Mouse (Mus musculus) embryonic facial prominence, embryonic 10.5 days (tissue): ENCODE measurements at regions not wholly inside any gene's neighbourhood (a gene's known extent, or its start where the extent isn't known, plus 50 kb on each side); places are given as distances from the start of the nearest gene placed in this dataset.
A peak's percentile ranks its signal among the peaks of the same experiment; 100 is the strongest.

Experiments
- DNase-seq: peaks from one replicate; pipeline ENCODE4 v3.0.0-alpha.2; 2017; ENCODE audit warnings: low spot score
- H3K27ac ChIP-seq: fragments of 300-500 bp; sonication (generic); replicated peaks from 2 replicates; pipeline ENCODE4 v1.5.1; 2016; ENCODE audit warnings: mild to moderate bottlenecking
- H3K27me3 ChIP-seq: fragments of 300-500 bp; sonication (generic); replicated peaks from 2 replicates; pipeline ENCODE4 v1.6.1; 2016; ENCODE audit warnings: low read depth, mild to moderate bottlenecking; ENCODE audit not compliant: poor library complexity, severe bottlenecking
- H3K36me3 ChIP-seq: fragments of 300-500 bp; sonication (generic); replicated peaks from 2 replicates; pipeline ENCODE4 v1.6.1; 2016; ENCODE audit warnings: mild to moderate bottlenecking, moderate library complexity
- H3K4me1 ChIP-seq: fragments of 300-500 bp; sonication (generic); 2 replicates; pipeline ENCODE4 v1.6.1; 2016
- H3K4me3 ChIP-seq: fragments of 300-500 bp; sonication (generic); 2 replicates; pipeline ENCODE4 v1.5.1; 2016; ENCODE audit warnings: mild to moderate bottlenecking, moderate library complexity
- H3K9me3 ChIP-seq: fragments of 300-500 bp; sonication (generic); 2 replicates; pipeline ENCODE4 v1.6.1; 2016; ENCODE audit warnings: mild to moderate bottlenecking
- WGBS: fragments of 180-500 bp; shearing (Covaris S2); methylation state at CpG from one replicate; pipeline ENCODE4 v1.1.7; 2016; 5-methylcytosine and 5-hydroxymethylcytosine counted together

DNA sequence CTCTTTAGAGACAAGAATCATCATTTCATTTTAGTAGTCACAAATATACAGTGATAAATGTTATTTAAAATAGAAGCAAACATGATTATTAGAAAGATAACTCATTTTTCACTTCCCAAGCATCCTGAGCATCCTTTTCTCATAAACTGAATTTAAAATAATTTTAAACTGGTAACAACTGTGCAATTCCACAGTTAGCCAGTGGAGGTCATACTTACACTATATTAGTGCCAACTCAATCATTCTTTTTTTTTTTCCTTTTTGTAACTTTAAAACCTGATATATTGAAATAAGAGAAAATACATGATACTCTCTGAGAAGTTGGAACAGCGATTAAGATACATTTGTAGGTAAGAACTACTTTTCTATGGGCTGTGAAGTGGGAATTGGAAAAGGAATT, 113.2 kb upstream of the Gm17509 start:
- Histone ChIP-seq H3K27ac (no peak overlapping the region), H3K9me3 (no peaks in the 10 kb centered on the region), H3K36me3 (no peaks in the 10 kb centered on the region), H3K4me1 (no peaks in the 10 kb centered on the region), H3K27me3 (no peaks in the 10 kb centered on the region), H3K4me3 (no peak overlapping the region)
- WGBS, result 24% methylated on average over 1 of the region's 1 CpGs
- DNase-seq, result no peak

DNA sequence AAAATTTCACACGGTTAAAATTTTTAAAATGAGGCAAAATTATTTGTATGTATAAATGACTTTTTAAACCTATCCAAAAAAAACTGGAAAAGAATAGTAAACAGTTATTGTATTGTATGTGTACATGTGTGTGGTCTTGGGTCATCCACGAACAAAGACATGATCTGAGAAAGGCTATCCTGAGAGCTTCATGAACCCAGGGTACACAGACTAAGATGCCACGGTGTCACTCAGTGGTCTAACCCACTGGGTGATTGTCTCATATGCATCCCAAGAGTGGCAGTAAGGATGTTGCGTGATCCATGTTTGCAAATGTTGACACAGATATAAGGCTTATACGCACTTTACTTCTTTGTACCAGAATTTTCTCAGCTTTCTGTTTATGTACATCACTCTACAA, 113.7 kb upstream of the Gm17509 start:
- Histone ChIP-seq H3K4me3 (no peak overlapping the region), H3K9me3 (no peaks in the 10 kb centered on the region), H3K27ac (no peak overlapping the region), H3K27me3 (no peaks in the 10 kb centered on the region), H3K36me3 (no peaks in the 10 kb centered on the region), H3K4me1 (no peaks in the 10 kb centered on the region)
- 91% methylated on average over 5 of the region's 5 CpGs for WGBS
- no peak for DNase-seq

GRCm38 (mm10) chr13:117381086-117381595, 160.3 kb upstream of the Gm17509 start:
- Histone ChIP-seq H3K36me3 (no peaks in the 10 kb centered on the region), H3K27ac (no peak overlapping the region), H3K27me3 (no peaks in the 10 kb centered on the region), H3K4me1 (no peaks in the 10 kb centered on the region), H3K4me3 (no peak overlapping the region), H3K9me3 (no peaks in the 10 kb centered on the region)
- WGBS, result 82% methylated on average over 4 of the region's 4 CpGs
- no peak for DNase-seq

DNA sequence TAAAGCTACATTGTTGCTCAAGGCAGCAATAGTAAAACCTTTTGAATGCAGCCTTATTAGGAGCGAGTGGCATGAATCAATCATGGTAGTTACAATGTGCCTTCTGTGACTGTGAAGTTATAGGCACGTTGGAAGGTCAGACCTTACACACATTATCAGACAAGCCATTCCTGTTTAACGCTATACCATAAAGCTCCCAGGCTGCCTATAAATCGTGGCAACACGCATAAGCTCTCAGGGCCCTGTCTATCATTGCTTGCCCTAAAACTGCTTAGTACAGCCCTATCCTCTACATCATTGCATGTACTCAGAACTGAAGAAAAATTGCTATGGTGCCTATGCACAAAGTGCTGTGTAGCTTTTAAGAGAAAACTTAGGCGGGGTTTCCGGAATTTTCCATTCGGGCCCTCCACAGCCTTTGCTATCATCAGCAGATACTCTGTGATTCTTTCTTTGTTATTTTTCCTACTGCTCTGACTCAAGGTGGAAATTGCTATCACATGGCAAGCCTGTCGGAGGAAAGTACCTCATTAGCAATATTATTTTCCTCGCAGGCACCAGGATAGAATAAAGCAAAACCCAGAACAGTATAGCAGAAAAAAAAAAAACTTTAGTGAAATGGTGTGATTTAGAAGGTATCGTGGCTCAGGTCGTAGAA, 162.7 kb upstream of the Gm17509 start:
- Histone ChIP-seq H3K27ac (no peak overlapping the region), H3K4me3 (no peak overlapping the region), H3K27me3 (no peaks in the 10 kb centered on the region), H3K36me3 (no peaks in the 10 kb centered on the region), H3K9me3 (no peaks in the 10 kb centered on the region), H3K4me1 (no peaks in the 10 kb centered on the region)
- no peak for DNase-seq
- 85% methylated on average over 12 of the region's 12 CpGs for WGBS

DNA sequence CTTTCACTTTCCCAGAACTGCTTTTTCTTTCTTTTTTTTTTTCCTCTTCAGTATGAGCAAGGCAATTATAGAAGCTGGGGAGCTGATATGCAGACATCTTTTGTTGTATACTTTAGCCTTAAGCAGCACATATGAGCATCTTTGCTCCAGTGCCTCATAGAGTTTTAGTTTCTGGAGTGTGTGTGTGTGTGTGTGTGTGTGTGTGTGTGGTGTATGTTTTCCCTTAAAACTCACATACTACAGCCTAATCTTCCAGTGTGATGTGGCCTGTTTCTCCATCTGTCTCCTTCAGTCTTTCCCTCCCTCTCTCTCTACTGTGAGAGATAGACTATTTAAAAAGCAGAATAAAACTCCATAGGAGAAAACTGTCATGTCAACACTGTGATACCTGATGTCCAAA, 169.4 kb upstream of the Gm17509 start:
- H3K27ac ChIP-seq, result no peak overlapping the region
- no peaks in the 10 kb centered on the region for H3K27me3 ChIP-seq
- no peaks in the 10 kb centered on the region for H3K4me1 ChIP-seq
- H3K36me3 ChIP-seq, result no peaks in the 10 kb centered on the region
- no peak overlapping the region for H3K4me3 ChIP-seq
- no peaks in the 10 kb centered on the region for H3K9me3 ChIP-seq
- DNase-seq, result no peak

GRCm38 (mm10) chr13:117393488-117393887, 172.6 kb upstream of the Gm17509 start:
- DNase-seq, result no peak
- WGBS, result 74% methylated on average over 1 of the region's 1 CpGs

DNA sequence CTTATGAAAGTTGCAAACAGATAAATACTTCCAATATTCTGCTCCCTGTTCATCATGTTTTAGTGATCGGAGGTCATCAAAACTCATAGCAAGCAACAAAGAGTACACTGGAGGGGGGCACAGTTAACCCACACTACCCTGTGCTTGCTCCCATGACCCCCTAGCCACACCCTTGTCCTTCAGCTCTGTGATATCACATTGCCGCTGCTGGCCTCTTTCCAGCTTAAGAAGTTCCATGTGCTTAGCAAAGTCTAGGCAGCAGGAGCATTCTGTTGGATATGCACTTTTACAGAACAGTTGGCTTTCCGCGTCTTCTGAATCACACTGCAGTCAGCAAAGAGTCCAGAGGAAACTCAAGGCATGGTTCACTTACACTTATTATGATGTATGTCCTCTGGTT, 180.4 kb upstream of the Gm17509 start:
- 59% methylated on average over 4 of the region's 4 CpGs for WGBS
- peak; percentile 13 for DNase-seq
- Histone ChIP-seq H3K4me3 (no peak overlapping the region), H3K27me3 (no peaks in the 10 kb centered on the region), H3K36me3 (no peaks in the 10 kb centered on the region), H3K4me1 (peaks cover 3% of the 10 kb centered on the region), H3K9me3 (no peaks in the 10 kb centered on the region), H3K27ac (no peak overlapping the region)

More at GRCm38 (mm10) chr13:117393488-117393887, 172.6 kb upstream of the Gm17509 start:
- Histone ChIP-seq H3K36me3 (no peaks in the 10 kb centered on the region), H3K4me1 (no peaks in the 10 kb centered on the region), H3K9me3 (no peaks in the 10 kb centered on the region), H3K27ac (no peak overlapping the region), H3K4me3 (no peak overlapping the region), H3K27me3 (no peaks in the 10 kb centered on the region)

DNA sequence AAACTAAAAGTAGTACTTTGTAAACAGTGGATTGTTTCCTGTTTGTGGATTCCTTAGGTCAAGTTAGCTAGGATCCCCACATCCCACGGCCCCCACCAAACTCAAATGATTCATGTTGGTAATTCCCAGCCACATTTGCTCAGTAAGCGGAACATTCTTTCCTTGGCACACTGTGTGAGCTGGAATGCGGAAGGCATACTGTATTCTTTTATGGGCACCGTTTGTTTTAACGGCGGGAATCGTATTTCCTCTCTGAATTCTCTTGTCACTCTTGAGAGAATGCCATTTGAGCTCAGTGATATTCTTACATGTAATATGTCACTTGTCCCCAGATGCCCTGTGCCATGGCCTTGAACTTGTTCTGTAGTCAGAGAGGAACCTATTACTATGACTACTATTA, 189.1 kb upstream of the Gm17509 start:
- Histone ChIP-seq H3K27me3 (no peaks in the 10 kb centered on the region), H3K4me1 (no peaks in the 10 kb centered on the region), H3K36me3 (no peaks in the 10 kb centered on the region), H3K27ac (no peak overlapping the region), H3K9me3 (no peaks in the 10 kb centered on the region), H3K4me3 (no peak overlapping the region)
- WGBS, result 89% methylated on average over 7 of the region's 7 CpGs
- no peak for DNase-seq

GRCm38 (mm10) chr13:117413616-117414015, 188.5 kb upstream of the Hcn1 start:
- 87% methylated on average over 4 of the region's 4 CpGs for WGBS
- Histone ChIP-seq H3K27me3 (no peaks in the 10 kb centered on the region), H3K27ac (no peak overlapping the region), H3K4me3 (no peak overlapping the region), H3K4me1 (no peaks in the 10 kb centered on the region), H3K9me3 (no peaks in the 10 kb centered on the region), H3K36me3 (no peaks in the 10 kb centered on the region)
- no peak for DNase-seq

GRCm38 (mm10) chr13:117423558-117423957, 178.6 kb upstream of the Hcn1 start:
- no peak overlapping the region for H3K4me3 ChIP-seq
- no peaks in the 10 kb centered on the region for H3K9me3 ChIP-seq
- no peaks in the 10 kb centered on the region for H3K4me1 ChIP-seq
- H3K27me3 ChIP-seq, result no peaks in the 10 kb centered on the region
- WGBS, result 89% methylated on average over 4 of the region's 4 CpGs
- no peaks in the 10 kb centered on the region for H3K36me3 ChIP-seq
- DNase-seq, result no peak
- H3K27ac ChIP-seq, result no peak overlapping the region

- 85% methylated on average over 1 of the region's 1 CpGs for WGBS
Observed at GRCm38 (mm10) chr13:117425015-117425414, 177.1 kb upstream of the Hcn1 start.

DNA sequence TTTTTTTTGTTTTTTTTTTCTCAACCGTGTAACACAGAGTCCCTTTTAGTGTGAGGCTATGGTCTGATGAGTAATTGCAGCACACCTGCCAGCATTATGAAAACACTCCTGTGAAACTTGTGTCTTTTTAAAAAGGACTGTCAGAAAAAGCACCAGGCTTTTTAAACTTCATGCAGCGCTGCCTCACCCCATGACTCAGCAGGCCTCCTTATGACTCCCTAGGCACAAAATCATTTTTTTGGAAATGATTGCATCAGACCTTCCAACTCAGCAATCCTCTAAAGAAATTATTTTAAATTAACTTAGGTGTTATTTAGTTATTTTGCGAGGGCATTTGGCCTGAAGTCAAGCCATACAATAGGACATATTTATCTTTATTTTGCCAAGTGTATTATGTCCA, 134.7 kb upstream of the Hcn1 start:
- Histone ChIP-seq H3K27me3 (no peaks in the 10 kb centered on the region), H3K27ac (no peak overlapping the region), H3K36me3 (no peaks in the 10 kb centered on the region), H3K4me1 (no peaks in the 10 kb centered on the region), H3K9me3 (no peaks in the 10 kb centered on the region), H3K4me3 (no peak overlapping the region)
- DNase-seq, result no peak
- WGBS, result 79% methylated on average over 3 of the region's 3 CpGs

More at GRCm38 (mm10) chr13:117425015-117425414, 177.1 kb upstream of the Hcn1 start:
- DNase-seq, result no peak
- no peak overlapping the region for H3K4me3 ChIP-seq
- H3K9me3 ChIP-seq, result no peaks in the 10 kb centered on the region
- H3K27ac ChIP-seq, result no peak overlapping the region
- H3K27me3 ChIP-seq, result no peaks in the 10 kb centered on the region
- no peaks in the 10 kb centered on the region for H3K36me3 ChIP-seq
- H3K4me1 ChIP-seq, result no peaks in the 10 kb centered on the region

DNA sequence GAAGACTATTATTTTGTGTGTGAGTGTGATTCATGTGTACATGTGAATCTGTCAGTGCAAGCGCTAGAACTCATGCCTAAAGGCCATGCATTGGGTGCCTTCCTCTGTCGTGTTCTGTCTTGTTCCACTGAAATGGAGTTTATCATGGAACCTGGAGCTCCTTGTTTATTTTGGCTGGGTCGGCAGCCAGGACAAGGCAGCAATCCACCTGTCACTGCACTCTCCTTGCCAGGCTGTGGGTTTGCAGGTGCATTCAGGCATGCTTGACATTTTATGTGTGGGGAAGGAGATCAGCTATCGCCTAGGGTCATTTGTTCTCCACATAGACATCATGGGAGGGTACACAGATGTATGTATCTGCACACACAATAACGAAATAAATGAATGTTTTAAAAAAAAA, 129.4 kb upstream of the Hcn1 start:
- Histone ChIP-seq H3K9me3 (no peaks in the 10 kb centered on the region), H3K27me3 (no peaks in the 10 kb centered on the region), H3K36me3 (no peaks in the 10 kb centered on the region), H3K27ac (no peak overlapping the region), H3K4me1 (no peaks in the 10 kb centered on the region), H3K4me3 (no peak overlapping the region)
- 83% methylated on average over 5 of the region's 5 CpGs for WGBS
- DNase-seq, result no peak
